Mouse (Mus musculus): ENCODE measurements around the gene Tmsb10.

The Tmsb10 gene

GRCm38 (mm10) chr6:72955517-72956198 is 2.9 kb downstream of the Tmsb10 start:
- no peak for DNase-seq

DNA sequence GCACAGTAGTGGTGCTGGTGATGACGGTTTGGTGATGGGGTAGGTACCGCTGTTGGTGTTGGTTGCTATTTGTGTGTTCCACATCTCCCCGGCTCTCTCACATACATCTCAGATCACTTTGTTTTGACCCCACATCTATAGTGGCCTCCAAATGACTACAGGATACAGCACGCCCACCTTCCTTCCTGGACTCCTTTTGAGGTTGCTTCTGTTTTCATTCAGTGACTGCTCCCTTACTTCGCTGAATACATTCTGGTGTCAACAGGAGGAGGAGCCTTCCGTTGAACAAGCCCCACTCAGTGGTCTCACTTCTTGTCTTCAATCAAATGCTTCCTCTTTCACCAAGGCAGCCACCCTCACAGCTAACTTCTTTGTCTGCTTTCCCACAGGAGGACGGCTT is 3.8 kb downstream of the Tmsb10 start:
- peak; percentile 47 for DNase-seq

GRCm38 (mm10) chr6:72952967-72953366 is 5.6 kb downstream of the Tmsb10 start:
- no peak for DNase-seq

- DNase-seq: no peak
These were observed 6.3 kb downstream of the Tmsb10 start for GRCm38 (mm10) chr6:72952221-72952620.

DNA sequence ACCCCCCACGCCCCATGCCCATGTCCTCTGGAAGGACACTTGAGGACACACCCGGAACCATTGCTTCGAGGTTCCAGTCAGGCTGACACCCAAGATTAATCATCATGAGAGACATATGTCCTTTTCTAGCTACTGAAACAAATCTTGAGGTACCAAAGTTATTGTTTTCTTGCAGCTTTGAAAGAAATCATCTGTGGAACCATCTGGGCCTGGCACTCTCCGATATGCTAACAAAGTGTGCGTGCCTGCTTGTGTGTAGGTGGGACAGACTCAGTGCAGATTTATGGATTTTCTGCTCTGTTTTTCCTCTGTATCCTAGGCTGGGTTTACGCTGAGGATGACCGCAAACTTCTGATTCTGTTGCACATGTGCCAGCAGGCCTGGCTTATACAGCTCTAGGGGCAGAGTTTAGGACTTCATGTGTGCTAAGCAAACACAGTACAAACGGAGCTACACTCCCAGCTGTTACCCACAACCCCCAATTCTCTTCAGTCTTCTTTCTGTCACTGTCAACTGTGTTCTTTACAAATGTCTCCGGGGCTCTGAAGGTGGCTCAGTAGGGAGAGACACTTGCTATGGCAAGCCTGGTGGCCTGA is 9.3 kb downstream of the Tmsb10 start:
- no peak for DNase-seq

GRCm38 (mm10) chr6:72948392-72948791 is 10.2 kb downstream of the Tmsb10 start:
- DNase-seq: no peak

DNA sequence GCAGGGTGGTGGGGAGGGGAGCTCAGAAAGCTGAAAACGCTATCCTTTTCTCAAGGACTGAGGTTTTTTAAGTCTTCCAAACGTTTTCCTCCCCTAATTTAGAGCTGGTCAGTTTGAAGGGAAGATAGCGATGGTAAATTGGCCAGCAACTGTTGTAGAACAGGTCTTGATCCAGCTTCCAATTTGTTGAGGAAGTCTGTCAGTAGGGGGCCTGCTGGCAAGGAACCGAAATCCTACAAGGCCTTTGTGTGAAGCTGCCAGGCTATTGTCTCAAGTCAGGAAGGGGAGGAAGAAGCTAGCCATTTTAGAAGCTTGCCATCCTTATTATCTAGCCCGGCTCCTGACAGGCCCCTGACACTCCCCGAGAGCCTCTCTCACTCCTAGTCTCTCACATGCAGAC is 10.6 kb downstream of the Tmsb10 start:
- peak; percentile 59 for DNase-seq

GRCm38 (mm10) chr6:72940493-72940892 is 18.1 kb downstream of the Tmsb10 start:
- peak; percentile 89 for DNase-seq

DNA sequence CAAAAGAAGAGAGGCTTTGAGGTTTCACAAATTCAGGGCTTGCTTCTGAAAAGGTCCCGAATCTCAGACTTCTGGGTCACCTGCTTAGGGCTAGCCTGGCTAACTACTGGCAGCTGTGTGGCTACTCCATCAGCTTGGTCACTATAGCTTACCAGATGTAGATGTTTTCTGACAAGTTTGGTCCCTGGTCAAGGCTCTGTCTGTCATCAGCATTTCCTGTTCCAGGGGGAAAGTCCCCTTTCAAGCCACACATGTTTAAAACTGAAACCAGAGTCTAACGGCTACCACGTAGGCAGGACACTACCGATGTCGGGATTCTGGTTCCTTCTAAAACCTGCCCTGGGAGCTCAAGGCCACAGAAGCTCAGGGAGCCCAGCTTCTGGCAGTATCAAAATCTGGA is 20.7 kb downstream of the Tmsb10 start:
- DNase-seq: no peak

- no peak for DNase-seq
These were observed 21.1 kb downstream of the Tmsb10 start for GRCm38 (mm10) chr6:72937430-72937829.

- peak; percentile 33 for DNase-seq
These were observed 25.6 kb downstream of the Tmsb10 start for GRCm38 (mm10) chr6:72932955-72933354.

DNA sequence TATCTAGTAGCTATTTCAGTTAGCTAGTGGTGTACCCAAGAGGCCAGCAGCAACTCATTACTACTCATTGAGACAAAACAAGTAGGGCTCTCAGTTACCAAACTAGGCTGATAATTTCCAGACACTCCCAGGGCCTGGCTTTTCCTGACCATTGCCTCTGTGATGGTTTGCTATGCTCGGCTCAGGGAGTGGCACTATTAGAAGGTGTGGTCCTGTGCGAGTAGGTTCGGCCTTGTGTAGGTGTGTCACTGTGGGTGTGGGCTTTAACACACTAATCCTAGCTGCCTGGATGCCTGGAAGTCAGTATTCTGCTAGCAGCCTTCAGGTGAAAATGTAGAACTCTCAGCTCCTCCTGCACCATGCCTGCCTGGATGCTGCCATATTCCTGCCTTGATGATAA is 27.0 kb downstream of the Tmsb10 start:
- no peak for DNase-seq

GRCm38 (mm10) chr6:72929795-72930398 is 28.7 kb downstream of the Tmsb10 start:
- DNase-seq: no peak

DNA sequence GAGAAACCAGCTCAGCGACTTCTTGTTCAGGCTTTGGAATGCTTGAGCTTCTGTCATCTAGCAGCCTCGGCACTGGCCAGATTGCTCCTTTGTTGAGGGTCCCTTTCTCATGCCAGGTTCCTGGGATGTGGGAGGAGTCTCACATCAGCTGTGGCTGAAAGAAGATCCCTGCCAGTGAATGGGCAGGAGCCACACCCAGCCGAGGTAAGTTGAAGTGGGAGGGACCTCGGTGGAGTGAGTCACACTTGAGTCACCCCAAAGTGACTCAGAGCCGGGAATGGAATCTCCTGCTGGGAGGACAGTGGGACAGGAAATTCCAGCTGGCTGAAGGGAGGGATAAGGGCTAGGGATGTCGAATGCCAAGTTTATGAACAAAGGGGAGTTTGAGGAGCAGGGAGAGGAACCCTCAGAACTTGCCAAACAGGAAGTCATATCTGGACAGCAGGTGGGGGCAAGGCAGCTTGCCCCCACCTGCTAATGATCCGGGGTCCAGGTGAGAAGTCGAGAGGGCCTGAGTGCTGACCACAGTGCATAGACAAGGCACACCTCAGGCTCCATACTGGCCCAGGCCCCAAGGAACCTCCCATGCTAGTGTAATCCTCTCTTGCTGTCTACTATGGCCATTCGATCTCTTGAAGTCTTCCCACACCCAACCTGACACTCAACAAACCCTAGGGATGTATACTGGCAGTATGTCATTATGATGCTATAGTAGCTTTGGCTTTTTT is 31.6 kb downstream of the Tmsb10 start:
- DNase-seq: peak; percentile 76

GRCm38 (mm10) chr6:72926031-72926430 is 32.5 kb downstream of the Tmsb10 start:
- DNase-seq: no peak

DNA sequence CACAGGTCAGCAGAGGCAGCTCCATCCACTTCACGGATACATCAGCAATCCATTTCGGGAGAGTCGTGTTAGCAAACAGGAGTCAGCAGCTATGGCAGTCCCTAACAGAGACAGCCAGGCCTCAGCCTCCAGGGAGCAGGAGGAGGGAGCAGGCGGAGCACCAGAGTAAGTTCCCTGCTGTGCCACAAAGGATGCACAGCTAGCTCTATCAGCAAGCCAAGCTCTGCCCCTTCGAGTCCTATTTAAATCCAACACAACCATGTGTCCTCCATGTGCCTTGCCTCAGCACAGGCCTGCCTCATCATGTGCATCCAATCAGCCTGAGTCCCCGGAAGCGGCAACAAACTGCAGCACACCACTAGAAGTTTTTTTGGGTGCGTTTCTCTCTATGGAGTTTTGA is 35.2 kb downstream of the Tmsb10 start:
- no peak for DNase-seq

DNA sequence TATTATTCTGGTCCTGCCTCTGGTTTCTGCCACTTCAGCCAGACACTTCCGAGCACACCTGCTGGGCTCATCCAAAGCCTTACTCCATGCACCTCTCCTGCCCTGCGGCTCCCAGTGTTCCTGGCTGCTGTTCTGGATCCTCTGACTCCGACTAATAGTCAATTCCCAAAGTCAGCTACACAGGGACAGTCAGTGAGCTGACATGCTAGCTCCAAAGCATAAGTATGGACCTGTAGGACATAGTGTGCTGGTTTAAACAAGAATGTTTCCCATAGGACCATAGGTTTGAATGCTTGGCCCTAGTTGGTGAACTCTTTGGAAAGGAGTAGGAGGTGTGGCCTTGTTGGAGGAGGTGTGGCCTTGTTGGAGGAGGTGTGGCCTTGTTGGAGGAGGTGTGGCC is 37.5 kb downstream of the Tmsb10 start:
- DNase-seq: no peak

- DNase-seq: no peak
These were observed 40.0 kb downstream of the Tmsb10 start for GRCm38 (mm10) chr6:72918510-72919033.

DNA sequence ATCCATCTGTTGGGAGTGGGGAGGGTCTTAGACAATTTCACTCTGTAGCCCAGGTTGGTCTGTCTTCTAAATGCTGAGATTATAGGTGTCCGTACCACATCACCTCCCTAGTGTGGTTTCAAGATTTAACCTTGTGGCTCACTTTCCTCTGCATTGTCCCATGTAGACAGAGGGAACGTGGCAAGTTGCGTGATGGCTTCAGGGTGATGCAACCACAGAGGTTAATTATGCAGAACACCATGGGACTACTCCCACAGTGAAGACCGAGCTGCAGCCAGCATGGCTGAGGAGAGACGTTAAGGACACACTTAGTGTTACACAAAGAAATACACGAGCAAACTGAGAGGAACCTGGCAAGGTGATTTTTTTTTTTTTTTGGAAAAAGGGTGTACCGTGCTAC is 42.2 kb downstream of the Tmsb10 start:
- no peak for DNase-seq

GRCm38 (mm10) chr6:72914087-72914749 is 44.3 kb downstream of the Tmsb10 start:
- DNase-seq: no peak

DNA sequence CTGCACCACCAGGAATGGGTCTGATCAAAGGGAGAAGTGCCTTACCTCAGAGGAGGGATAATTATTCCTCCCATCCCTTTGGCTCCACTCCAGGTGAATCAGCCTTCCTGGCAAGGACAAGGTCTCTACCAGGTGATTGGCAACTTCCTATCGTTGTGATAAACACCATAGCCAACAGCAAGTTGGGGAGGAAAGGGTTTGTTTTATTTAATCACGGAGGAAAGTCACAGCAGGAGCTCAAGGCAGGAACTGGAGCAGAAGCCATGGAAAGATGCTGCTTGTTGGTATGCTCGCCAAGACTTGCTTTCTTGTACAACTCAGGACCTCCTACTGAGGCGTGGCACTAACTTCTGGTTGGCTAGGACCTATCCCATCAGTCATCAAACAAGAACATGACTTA is 47.3 kb downstream of the Tmsb10 start:
- DNase-seq: no peak
